Mouse (Mus musculus): Measurements from ENCODE around the gene Hrh1.
"Not testable (repeated sequence)": the region's sequence is repeated elsewhere in the genome, so short reads cannot be mapped to it uniquely, and the experiment has no call there.

Hrh1 gene

DNA sequence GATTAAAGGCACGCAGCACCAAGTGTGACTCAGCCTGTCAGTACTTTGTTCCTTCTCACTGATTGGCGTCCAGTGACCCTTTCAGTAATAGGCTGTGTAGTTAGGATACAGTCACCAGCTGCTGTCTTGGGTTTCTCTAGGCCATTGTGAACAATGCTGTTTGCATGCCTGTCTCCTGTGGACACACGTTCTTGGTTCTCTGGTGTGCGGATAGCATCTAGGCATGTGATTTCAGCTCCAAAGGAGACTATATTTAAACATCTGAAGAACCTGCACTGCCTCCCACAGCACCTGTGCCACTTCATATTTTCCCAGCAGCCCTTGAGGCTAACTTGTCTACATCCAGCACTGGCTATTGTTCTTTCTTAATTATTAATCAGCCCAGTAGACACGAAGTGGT lies 75.8 kb downstream of the Hrh1 start:
- DNase-seq = no peak

DNA sequence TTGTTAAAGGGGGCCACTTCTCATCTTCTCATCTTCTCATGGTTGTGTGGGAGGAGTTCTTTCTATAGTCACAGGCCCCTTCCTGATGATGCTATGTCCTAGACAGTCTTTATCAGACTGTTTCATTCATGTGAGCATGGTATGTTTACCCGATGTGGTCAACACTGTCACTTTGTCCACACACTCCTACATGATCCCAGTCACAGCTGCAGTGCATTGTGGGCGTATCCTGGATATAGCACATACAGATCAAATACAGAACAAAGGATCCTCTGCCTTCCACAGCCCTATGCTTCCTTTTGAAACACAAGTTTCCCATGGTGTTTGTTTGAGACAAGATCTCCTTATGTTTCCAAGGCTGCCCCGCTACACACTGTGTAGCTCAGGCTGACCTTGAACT lies 76.3 kb downstream of the Hrh1 start:
- DNase-seq = no peak

DNA sequence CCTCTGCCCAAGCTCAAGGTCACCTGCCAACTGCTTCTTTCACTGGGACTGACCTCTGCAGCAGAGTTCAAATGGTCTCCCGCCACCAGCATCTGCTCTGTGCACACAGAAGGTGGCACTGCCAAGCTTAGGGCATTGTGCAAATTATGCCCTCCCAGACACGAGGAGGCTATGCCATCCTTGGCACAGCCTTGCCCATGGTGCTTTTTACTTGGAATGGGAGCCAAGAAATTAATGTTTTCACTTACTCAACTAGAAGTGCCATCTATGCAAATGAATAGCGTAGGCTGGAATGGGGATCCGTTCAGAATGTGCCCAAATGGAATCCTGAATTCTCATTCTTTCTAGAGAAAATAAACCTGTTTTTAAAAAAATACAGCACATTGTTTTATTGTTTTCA lies 77.2 kb downstream of the Hrh1 start:
- DNase-seq = no peak

DNA sequence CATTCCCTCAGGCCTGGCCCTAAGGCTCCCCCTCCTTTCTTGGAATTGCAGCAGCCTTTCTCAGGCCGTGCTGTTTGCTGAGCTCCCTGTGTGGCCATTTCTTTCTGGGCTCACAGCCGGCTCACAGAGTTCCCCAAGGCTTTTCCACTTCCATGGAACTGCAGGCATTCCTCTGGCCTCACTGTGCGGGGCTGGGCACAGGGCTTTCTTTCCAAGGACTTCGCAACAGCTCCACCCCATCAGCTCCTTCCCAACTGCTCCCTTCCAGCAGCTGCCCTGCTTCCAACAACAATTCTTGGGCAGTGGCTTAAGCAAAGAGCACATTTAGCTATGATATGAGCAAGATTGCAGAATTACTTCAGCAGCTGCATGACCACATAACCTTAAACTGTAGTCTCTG lies 81.0 kb downstream of the Hrh1 start:
- no peak for DNase-seq

DNA sequence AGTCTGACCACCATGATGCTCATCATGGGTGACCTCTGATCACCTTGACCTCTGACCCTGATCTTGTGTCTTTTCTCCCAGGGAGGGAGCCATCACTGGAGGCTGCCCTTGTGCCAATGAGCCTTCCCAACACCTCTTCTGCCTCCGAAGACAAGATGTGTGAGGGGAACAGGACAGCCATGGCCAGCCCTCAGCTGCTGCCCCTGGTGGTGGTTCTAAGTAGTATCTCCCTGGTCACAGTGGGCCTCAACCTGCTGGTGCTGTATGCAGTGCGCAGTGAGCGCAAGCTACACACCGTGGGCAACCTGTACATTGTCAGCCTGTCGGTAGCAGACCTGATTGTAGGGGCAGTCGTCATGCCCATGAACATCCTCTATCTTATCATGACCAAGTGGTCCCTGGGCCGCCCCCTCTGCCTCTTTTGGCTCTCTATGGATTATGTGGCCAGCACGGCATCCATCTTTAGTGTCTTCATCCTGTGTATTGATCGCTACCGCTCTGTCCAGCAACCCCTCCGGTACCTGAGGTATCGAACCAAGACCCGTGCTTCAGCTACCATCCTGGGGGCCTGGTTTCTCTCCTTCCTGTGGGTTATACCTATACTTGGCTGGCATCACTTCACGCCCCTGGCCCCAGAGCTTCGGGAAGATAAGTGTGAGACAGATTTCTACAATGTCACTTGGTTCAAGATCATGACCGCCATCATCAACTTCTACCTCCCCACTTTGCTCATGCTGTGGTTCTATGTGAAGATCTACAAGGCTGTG lies 82.1 kb downstream of the Hrh1 start:
- DNase-seq = no peak

DNA sequence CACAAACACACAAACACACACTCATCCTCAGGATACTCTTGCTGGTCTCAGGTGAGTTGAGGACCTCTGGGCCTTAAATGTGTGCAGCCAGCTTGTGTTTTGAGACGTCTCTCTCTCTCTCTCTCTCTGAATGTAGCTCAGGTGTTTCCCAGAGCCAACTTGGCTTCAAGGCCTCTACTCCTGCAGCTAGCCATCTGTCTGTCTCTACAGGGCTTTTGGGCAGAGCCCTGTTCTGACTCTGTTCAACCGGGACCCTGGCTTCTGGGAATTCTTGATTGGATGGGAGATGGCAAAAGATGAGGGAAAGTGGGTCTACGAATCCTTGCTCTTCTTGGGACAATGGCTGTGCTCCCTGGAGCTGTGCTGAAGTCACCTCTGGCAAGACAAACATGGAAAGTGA lies 91.6 kb downstream of the Hrh1 start:
- DNase-seq = no peak

DNA sequence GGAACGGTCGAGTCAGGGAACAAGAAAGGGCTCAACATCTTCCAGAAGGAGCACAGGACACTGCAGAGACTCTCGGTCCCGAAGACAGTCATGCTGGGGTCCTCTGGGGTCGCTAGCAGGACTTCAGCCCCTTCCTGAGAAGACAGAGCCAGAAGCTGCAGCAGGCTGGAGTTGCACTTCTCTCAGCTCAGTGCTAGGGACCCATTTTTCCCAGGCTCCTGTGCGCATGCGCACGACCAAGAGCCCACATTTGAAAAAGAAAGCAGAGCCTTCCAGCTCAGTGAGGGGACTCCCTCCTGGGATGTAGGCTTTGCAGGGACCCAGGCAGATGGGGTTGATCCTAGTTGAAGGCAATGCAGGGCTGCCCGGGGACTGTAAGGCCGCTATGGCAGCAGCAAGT lies 94.9 kb downstream of the Hrh1 start:
- DNase-seq = not testable (repeated sequence)

DNA sequence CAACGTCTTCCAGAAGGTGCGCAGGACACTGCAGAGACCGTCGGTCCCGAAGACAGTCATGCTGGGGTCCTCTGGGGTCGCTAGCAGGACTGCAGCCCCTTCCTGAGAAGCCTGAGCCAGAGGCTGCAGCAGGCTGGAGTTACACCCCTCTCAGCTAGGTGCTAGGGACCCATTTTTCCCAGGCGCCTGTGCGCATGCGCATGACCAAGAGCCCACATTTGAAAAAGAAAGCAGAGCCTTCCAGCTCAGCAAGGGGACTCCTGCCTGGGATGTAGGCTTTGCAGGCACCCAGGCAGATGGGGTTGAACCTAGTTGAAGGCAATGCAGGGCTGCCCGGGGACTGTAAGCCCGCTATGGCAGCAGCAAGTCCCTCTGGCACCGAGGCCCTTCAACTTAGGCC lies 97.3 kb downstream of the Hrh1 start:
- DNase-seq = peak; percentile 33

DNA sequence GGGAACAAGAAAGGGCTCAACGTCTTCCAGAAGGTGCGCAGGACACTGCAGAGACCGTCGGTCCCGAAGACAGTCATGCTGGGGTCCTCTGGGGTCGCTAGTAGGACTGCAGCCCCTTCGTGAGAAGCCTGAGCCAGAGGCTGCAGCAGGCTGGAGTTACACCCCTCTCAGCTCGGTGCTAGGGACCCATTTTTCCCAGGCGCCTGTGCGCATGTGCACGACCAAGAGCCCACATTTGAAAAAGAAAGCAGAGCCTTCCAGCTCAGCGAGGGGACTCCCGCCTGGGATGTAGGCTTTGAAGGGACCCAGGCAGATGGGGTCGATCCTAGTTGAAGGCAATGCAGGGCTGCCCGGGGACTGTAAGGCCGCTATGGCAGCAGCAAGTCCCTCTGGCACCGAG lies 116.3 kb downstream of the Hrh1 start:
- DNase-seq = not testable (repeated sequence)

DNA sequence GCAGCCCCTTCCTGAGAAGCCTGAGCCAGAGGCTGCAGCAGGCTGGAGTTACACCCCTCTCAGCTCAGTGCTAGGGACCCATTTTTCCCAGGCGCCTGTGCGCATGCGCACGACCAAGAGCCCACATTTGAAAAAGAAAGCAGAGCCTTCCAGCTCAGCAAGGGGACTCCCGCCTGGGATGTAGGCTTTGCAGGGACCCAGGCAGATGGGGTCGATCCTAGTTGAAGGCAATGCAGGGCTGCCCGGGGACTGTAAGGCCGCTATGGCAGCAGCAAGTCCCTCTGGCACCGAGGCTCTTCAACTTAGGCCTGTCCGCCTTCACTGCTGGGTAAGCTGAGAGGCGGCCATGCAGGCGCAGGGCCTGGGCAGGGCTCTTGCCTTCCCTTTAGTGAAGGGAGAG lies 131.0 kb downstream of the Hrh1 start:
- DNase-seq = not testable (repeated sequence)

All from liver (tissue).